Mouse (Mus musculus) cerebellum, adult 8-10 months (tissue): Measurements from ENCODE around the gene Pou2f3.

Experiments used
- DNase-seq: peaks from one replicate; pipeline ENCODE4 v3.0.0; 2022

Gene Pou2f3

GRCm38 (mm10) chr9:43106426-43107186 is 103.6 kb downstream of the Pou2f3 start:
- no peak for DNase-seq

- DNase-seq = peak; percentile 88
Observed at GRCm38 (mm10) chr9:43105664-43106361, 104.4 kb downstream of the Pou2f3 start.

DNA sequence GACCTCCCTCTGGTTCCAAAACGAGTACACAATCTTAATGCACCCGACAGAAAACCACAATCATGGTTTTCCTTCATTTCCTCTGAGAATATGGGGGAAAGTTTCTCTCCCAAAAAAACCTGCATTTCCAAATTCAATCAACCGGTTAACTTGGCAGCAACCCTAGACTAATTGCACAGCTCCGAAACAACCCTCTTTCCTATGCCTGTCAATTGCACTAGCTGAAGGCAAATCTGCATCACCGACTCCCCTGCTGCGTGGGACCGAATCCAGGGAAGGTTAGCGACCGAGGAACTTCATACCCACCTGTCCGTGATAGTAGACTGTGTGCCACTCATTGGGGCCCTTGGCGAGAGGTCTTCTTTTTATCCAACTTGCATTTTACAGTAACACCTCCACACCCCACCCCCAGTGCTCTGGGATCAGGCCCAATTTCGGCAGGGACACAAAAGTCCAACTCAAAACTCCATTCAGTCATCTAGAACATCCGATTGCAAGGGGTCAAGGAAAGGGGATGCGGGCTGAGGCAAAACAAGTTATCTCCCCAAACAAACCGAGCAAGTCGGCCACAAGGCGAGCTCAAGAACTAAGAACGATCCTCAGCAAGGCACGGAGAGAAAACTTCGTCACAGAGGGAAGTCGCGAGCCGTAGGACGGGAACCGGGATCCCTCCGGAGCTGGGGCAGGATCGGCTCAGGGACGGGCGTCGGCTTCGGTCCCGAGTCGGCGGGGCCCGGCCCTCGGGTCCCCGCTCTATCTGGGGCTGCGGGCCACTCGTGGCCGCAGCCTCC is 105.1 kb downstream of the Pou2f3 start:
- DNase-seq = peak; percentile 57

DNA sequence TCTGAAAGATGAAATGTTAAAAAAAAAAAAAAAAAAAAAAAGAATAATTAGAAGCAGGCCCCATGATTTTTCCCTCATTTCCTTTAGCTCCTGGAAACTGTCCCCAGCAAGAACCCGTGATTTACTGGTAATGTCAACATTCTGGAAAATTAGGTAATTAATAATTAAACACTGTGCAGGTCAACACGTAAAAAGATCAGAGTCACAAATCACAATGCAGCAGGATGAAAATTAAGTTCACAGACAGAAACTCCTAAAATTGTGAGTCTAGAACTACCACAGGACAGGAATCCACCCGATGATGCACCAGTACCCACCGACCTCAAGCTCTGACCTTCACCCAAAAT is 105.7 kb downstream of the Pou2f3 start:
- no peak for DNase-seq

DNA sequence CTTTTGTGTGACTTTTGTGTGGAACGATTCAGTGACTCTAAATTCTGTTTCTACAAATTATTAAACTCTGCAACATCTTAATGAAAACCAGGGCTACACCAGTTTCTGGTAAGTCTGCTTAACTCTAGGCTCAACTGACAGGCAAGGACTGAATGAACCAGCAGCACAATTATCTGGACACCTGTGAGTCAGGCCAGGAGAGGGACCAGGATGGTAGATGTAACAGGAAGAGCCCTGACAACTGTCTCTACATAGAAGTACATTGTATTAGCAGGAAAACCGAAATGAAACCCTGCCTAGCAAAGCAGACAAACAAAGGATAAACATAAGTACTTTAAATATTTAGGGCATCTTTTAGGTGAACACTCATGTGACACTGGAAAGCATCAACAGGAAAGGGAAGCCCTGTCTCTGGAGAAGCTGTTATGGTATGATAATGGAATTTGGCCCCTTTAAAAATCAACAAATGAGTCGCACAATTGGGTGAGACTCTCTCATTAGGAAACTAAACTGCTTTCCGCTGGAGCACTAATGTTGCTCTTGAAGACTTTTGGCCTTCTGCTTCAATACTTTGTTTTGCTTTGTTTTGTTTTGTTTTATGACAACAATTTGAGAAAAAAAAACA is 106.4 kb downstream of the Pou2f3 start:
- no peak for DNase-seq

DNA sequence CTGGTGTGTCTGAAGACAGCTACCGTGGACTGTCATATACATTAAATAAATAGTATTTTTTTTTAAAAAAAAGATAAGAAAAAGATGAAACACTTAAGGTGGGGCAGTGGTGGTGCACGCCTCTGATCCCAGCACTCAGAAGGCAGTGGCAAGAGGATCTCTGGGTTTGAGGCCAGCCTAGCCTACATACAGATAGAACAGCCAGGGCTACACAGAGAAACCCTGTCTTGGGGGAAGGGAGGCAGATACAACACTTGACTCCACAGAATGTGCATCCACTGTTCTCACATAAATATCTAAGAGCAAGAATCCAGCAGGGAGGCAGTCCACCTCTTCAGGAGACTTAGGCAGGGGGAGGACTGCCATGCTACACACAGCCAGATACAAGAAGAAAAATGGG is 107.2 kb downstream of the Pou2f3 start:
- no peak for DNase-seq

DNA sequence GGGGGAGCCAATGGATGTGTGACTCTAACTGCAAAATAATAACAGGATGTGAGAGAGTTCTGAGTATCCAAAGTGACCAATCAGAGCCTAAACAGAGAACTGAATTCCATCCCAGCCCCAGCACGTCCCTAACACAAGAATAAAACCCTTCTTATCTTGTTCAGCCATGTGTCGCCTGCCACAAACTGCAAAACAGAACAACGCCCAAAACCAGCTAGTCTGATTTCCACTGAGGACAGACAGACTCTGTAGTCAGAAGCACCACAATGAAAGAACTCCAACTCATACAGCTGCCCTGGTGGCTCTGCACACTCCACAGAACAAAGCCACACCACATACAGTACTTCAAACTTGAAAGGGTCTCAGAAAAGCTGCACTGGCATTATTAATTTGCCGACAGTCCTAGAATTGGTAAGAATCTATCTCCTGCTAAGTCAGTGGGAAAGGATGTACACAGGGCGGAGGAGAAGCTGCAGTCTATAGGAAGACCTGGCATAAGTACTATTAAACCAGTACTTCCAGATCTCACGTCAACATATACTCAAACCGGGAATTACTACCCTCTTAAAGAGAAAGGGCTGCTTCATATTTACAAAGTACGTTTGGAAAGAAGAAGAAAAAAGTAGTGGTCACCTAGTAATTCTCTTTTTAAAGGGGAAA is 108.1 kb downstream of the Pou2f3 start:
- DNase-seq = no peak

DNA sequence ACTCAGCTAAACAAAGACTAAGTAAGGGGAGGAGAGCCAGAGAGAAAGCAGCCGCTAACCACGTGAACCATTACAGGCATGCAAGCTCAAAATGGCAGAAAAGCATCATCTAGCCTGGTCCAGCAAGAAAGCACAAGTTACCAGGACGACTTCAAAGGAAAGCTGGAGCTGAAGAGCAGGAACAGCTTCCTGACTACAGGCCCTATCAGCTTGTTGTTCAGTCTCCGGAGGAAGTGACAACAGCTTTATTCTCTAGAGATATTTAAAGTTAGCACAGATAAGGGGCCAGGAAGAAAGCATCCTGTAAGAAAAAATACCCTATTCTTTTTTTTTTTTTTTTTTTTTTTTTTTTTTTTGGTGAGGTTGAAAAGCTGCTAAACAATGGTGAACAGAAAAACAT is 111.2 kb downstream of the Pou2f3 start:
- no peak for DNase-seq

- no peak for DNase-seq
Observed at GRCm38 (mm10) chr9:43097801-43098557, 112.2 kb downstream of the Pou2f3 start.

DNA sequence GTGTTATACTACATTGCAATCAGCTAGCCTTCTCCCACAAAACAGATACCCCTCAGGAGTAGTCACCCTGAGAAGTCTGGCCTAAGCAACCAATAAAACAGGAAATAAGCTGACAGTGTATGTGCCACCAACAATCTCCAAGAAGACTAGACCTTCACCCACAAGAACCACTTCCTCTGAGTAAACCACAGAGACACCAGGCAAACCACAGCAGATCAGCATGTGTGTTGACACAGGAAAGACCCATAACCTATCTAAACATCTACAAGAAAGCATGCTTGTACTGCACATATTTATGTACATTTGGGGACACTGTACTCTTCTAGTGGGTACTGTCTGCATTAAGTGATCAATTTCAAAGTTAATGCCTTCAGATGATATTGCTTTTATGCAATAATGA is 113.8 kb downstream of the Pou2f3 start:
- DNase-seq = no peak

DNA sequence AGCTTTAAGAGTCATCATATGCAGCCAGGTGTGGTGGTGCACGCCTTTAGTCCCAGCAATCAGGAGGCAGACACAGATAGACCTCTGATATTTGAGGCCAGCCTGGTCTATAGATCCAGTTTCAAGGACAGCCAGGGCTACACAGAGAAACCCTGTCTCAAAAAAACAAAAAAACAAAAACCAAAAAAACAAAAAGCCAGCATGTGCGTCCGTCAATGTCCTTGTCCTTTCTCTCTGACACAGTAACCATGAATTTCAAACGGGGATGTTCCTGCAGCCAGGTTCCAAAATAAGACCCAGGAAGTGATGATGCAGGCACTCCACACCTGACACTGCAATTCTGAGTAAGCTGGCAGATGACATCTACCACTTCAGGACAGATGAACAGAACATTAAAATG is 115.3 kb downstream of the Pou2f3 start:
- no peak for DNase-seq

- DNase-seq = peak; percentile 47
Observed at GRCm38 (mm10) chr9:43093803-43094202, 116.4 kb downstream of the Pou2f3 start.

DNA sequence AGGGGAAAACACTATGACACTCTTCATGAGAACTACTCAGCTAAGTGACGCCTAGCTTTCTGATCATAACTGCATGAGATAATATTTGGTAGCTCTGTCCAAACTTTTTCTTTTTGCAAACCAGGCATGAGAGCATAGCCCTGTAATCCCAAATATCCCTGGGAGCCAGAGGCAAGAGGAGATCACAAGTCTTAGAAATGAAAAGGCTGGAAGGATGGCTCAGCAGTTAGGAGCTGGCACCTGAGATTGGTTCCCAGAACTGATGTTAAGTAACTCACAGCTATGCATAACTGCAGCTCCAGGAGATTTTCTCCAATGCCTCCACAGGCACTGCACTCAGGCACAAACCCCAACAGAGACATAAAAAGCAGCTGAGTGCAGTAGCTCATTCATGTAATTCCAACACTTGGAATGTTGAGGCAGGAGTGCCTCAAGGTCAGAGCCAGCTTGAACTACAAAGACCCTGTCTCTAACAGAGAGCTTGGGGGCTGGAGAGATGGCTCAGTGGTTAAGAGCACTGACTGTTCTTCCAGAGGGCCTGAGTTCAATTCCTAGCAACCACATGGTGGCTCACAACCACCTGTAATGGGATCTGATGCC is 124.4 kb downstream of the Pou2f3 start:
- no peak for DNase-seq

- DNase-seq = no peak
Observed at GRCm38 (mm10) chr9:43084496-43085362, 125.4 kb downstream of the Pou2f3 start.

DNA sequence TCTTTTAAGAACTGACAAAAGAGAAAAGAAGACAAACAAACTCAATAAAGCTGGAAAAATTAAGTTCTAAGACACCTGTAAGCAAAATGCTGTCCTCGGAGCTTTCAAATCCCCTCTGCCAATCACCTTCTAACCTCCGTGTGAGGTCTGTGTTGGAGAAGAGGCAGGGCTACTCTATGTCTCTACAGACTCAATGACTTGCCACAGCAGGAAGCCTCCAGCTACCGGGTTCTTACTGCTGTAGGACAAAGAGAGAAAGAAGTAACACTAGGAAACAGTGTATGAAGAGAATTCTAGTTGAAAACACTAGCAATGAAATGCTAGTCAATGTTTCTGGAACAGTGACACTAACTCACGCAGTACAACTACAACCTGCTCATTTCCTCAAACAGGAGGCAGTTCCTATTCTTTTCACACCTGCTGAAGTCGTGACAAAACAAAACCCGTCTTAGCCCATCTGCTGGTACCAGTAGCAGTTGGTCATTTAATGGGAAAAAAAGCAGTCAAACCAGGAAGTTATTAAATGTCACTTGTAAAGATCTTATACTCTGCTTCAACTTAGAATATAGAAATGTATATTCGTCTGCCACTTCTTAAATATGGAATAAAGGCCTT is 126.6 kb downstream of the Pou2f3 start:
- DNase-seq = no peak

GRCm38 (mm10) chr9:43078711-43079110 is 131.5 kb downstream of the Pou2f3 start:
- no peak for DNase-seq

GRCm38 (mm10) chr9:43076163-43076562 is 134.0 kb downstream of the Pou2f3 start:
- no peak for DNase-seq

DNA sequence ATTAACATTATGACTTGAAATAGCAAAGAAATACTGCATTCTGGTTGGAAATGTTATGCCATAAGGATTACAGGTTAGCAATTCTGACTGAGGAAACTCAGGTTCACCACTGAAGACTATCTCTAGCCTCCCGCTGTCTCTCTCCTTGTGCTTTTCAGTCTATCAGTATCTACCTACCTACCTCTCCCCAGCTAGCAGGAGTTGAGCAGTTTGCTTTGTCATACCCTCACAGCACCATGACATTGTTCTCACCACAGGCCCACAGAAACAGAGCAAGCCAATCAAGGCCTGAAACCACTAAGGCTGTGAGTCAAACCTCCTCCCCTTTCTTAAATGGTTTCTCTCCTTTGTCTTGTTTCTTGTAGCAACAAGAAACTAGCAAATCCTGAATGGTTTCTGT is 135.6 kb downstream of the Pou2f3 start:
- DNase-seq = no peak
